Mouse (Mus musculus) ES-E14 (cell line): ENCODE measurements around the gene Cyp2w1.

Experiments used
- CHD2 ChIP-seq: IDR thresholded peaks from 2 replicates; pipeline ENCODE4 v1.6.1; 2014; ENCODE audit warnings: mild to moderate bottlenecking, low read depth, low read length, inconsistent platforms
- HCFC1 ChIP-seq: IDR thresholded peaks from 2 replicates; pipeline ENCODE4 v1.6.1; 2012; ENCODE audit warnings: low read length, inconsistent platforms, borderline replicate concordance; ENCODE audit not compliant: insufficient read depth
- MAFK ChIP-seq: IDR thresholded peaks from 2 replicates; pipeline ENCODE4 v1.6.1; 2014; ENCODE audit warnings: mild to moderate bottlenecking, low read depth, low read length, inconsistent platforms; ENCODE audit not compliant: insufficient read depth
- ZNF384 ChIP-seq: IDR thresholded peaks from 2 replicates; pipeline ENCODE4 v1.6.1; 2012; ENCODE audit warnings: low read depth, low read length, inconsistent platforms

GRCm38 (mm10) chr5:139405478-139405877 lies 53.1 kb downstream of the Cyp2w1 start:
- TF ChIP-seq ZNF384 = no peak
- no peak for TF ChIP-seq HCFC1
- TF ChIP-seq MAFK = no peak
- no peak for TF ChIP-seq CHD2
